In the genomic region with DNA sequence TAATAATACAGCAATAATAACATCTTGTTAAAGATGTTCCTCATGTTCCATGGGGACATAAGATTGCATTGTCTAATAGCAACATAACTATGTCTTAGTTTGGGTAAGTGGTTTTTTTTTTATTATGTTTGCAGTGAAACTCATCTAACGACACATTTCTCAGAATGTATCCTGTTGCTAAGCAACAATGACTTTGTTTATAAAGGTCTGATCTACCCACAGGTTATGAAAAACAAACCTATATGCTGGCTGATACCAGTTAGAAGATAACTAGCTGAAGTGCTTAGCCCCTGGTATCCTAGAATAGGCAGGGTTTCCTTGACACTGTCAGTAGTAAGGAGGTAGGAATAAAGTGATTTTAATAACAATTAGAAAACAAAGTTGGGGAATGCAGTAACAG, we compare ENCODE assay signal across 16 mouse cellular contexts. TPM values are rescaled to one million over a fixed set of nuclear protein-coding genes. Genes with fewer than 3 reads are reported as not detected.
A peak's percentile ranks its signal among the peaks of the same experiment; 100 is the strongest.
DNase-seq lines count a peak whose midpoint lies in the region; ATAC-seq and TF ChIP-seq lines count a peak whose summit lies in the region.
"Had no signal": no experiment of that assay in that cellular context is flagged by ENCODE, and none has a peak within 500 bp of the region (broad histone marks: within the 10 kb centered on the region; RNA-seq: fewer than 3 reads in every experiment).

No protein-coding gene starts in this region.

- H3K9ac ChIP-seq in hindbrain, embryonic 12.5 days: peak overlapping the region; percentile 50; the same call in 1 of the 2 replicates
- no peak overlapping the region for H3K9ac ChIP-seq in hindbrain, embryonic 11.5 days (ENCODE audit: low read depth, low read length)
- no peak overlapping the region for H3K9ac ChIP-seq in stomach, postnatal 0 days (ENCODE audit: low read length)
- H3K9ac ChIP-seq: embryonic facial prominence, embryonic 15.5 days; liver, embryonic 12.5 days; liver, postnatal 0 days; midbrain, embryonic 15.5 days; stomach, embryonic 15.5 days had no signal

- no peak for TF ChIP-seq CTCF in stomach, postnatal 0 days (IDR thresholded peaks at IDR 0.05; ENCODE audit: low read depth)

- no peak for ATAC-seq in hindbrain, embryonic 12.5 days (ENCODE audit: low FRiP score)
- ATAC-seq in hindbrain, embryonic 11.5 days (ENCODE audit: low FRiP score): no peak
- ATAC-seq in activated CD4-positive, CD25-positive, alpha-beta regulatory T cell, adult 4 months: peak; percentile 64
- no peak for ATAC-seq in stomach, postnatal 0 days (ENCODE audit: low FRiP score, low TSS enrichment)

- H3K4me1 ChIP-seq in hindbrain, embryonic 12.5 days: peaks cover 9% of the 10 kb centered on the region
- no peaks in the 10 kb centered on the region for H3K4me1 ChIP-seq in hindbrain, embryonic 11.5 days (replicated peaks; ENCODE audit: control insufficient read depth, insufficient read depth, low read length)
- peaks cover 16% of the 10 kb centered on the region for H3K4me1 ChIP-seq in limb, embryonic 10.5 days
- H3K4me1 ChIP-seq in stomach, postnatal 0 days (replicated peaks; ENCODE audit: control insufficient read depth, insufficient read depth): no peaks in the 10 kb centered on the region

- H3K4me3 ChIP-seq in hindbrain, embryonic 12.5 days: no peak overlapping the region
- H3K4me3 ChIP-seq in hindbrain, embryonic 11.5 days (ENCODE audit: low read depth, low read length): no peak overlapping the region
- no peak overlapping the region for H3K4me3 ChIP-seq in limb, embryonic 10.5 days
- H3K4me3 ChIP-seq in stomach, postnatal 0 days (ENCODE audit: low read depth, low read length): no peak overlapping the region
- H3K4me3 ChIP-seq: embryonic facial prominence, embryonic 15.5 days; liver, embryonic 12.5 days; midbrain, embryonic 15.5 days; stomach, embryonic 15.5 days had no signal

- H3K27ac ChIP-seq in hindbrain, embryonic 12.5 days: no peak overlapping the region
- H3K27ac ChIP-seq in hindbrain, embryonic 11.5 days (ENCODE audit: low read depth, low read length): no peak overlapping the region
- H3K27ac ChIP-seq in limb, embryonic 10.5 days: 0 out of 2 replicates have a peak overlapping the region, but pooled peaks have one; percentile 81
- no peak overlapping the region for H3K27ac ChIP-seq in stomach, postnatal 0 days (replicated peaks)
- H3K27ac ChIP-seq: embryonic facial prominence, embryonic 15.5 days; liver, embryonic 12.5 days; macrophage; midbrain, embryonic 15.5 days; stomach, embryonic 15.5 days had no signal

- H3K36me3 ChIP-seq in hindbrain, embryonic 12.5 days: no peaks in the 10 kb centered on the region; the same call in 1 of the 2 replicates
- H3K36me3 ChIP-seq in hindbrain, embryonic 11.5 days (ENCODE audit: control insufficient read depth, insufficient read depth, low read length): no peaks in the 10 kb centered on the region
- H3K36me3 ChIP-seq in limb, embryonic 10.5 days: 0 out of 2 replicates have a peak, but pooled peaks cover 3% of the 10 kb centered on the region
- no peaks in the 10 kb centered on the region; the same call in 1 of the 2 replicates for H3K36me3 ChIP-seq in stomach, postnatal 0 days (ENCODE audit: control insufficient read depth, insufficient read depth, low read length)
- H3K36me3 ChIP-seq: embryonic facial prominence, embryonic 15.5 days; liver, embryonic 12.5 days; midbrain, embryonic 15.5 days; stomach, embryonic 15.5 days had no signal

- no peak overlapping the region for H3K4me2 ChIP-seq in hindbrain, embryonic 12.5 days (replicated peaks)
- H3K4me2 ChIP-seq in hindbrain, embryonic 11.5 days (replicated peaks; ENCODE audit: low read depth, low read length): no peak overlapping the region
- no peak overlapping the region for H3K4me2 ChIP-seq in stomach, postnatal 0 days (replicated peaks; ENCODE audit: low read depth)
- H3K4me2 ChIP-seq: embryonic facial prominence, embryonic 15.5 days; stomach, embryonic 15.5 days had no signal

- no peaks in the 10 kb centered on the region for H3K27me3 ChIP-seq in hindbrain, embryonic 12.5 days
- no peaks in the 10 kb centered on the region for H3K27me3 ChIP-seq in hindbrain, embryonic 11.5 days (ENCODE audit: control insufficient read depth, insufficient read depth, low read length)
- H3K27me3 ChIP-seq in limb, embryonic 10.5 days (ENCODE audit: low read depth, poor library complexity, severe bottlenecking): no peaks in the 10 kb centered on the region
- H3K27me3 ChIP-seq in stomach, postnatal 0 days (ENCODE audit: control insufficient read depth, insufficient read depth, low read length): no peaks in the 10 kb centered on the region
- H3K27me3 ChIP-seq: embryonic facial prominence, embryonic 15.5 days; liver, embryonic 12.5 days; midbrain, embryonic 15.5 days; Patski; stomach, embryonic 15.5 days had no signal

- TF ChIP-seq EP300 in stomach, postnatal 0 days (optimal IDR thresholded peaks at IDR 0.05): no peak

- 85% methylated on average over 1 of the region's 1 CpGs for WGBS in hindbrain, embryonic 12.5 days
- 90% methylated on average over 1 of the region's 1 CpGs for WGBS in hindbrain, embryonic 11.5 days
- WGBS in limb, embryonic 10.5 days: 98% methylated on average over 1 of the region's 1 CpGs
- WGBS in stomach, postnatal 0 days: 40% methylated on average over 1 of the region's 1 CpGs

- DNase-seq in hindbrain, embryonic 11.5 days (ENCODE audit: low spot score): no peak
- peak; percentile 61 for DNase-seq in CD4-positive, CD25-positive, alpha-beta regulatory T cell, adult 2 months (ENCODE audit: low read depth, low spot score)
- DNase-seq in limb, embryonic 10.5 days (ENCODE audit: low spot score): no peak
- DNase-seq in stomach, postnatal 0 days (ENCODE audit: low spot score): no peak
- DNase-seq in cerebellum, adult 11-12 months: no peak

- H3K9me3 ChIP-seq in hindbrain, embryonic 12.5 days (replicated peaks): no peaks in the 10 kb centered on the region
- no peaks in the 10 kb centered on the region for H3K9me3 ChIP-seq in hindbrain, embryonic 11.5 days (ENCODE audit: control insufficient read depth, low read length)
- no peaks in the 10 kb centered on the region for H3K9me3 ChIP-seq in limb, embryonic 10.5 days (replicated peaks)
- no peaks in the 10 kb centered on the region for H3K9me3 ChIP-seq in stomach, postnatal 0 days (ENCODE audit: control insufficient read depth, low read length)
- H3K9me3 ChIP-seq: embryonic facial prominence, embryonic 15.5 days; liver, embryonic 12.5 days; midbrain, embryonic 15.5 days; stomach, embryonic 15.5 days had no signal

RNA-seq across cellular contexts. Expression of a gene that starts 15.0 kb away (rescaled TPM):
- polyA plus RNA-seq in hindbrain, embryonic 12.5 days (2016; fragmentation: Nextera tagmentation; extraction: Ambion mirVana): 24.7 and 26.9 TPM in 2 replicates
- 23.3 and 26.8 TPM in 2 replicates for polyA plus RNA-seq in hindbrain, embryonic 11.5 days (2014; fragmentation: Nextera tagmentation; extraction: Ambion mirVana)
- 10 to 100 TPM in 1 of 2 experiments, 1 to 10 TPM in 1; 9.9 to 13.1 TPM for polyA plus RNA-seq in activated CD4-positive, CD25-positive, alpha-beta regulatory T cell, adult 4 months (2017; shearing (Covaris generic))
- polyA plus RNA-seq in limb, embryonic 10.5 days (2016; fragmentation: Nextera tagmentation; extraction: Ambion mirVana): 13.2 and 14.7 TPM in 2 replicates
- polyA plus RNA-seq in stomach, postnatal 0 days (2015; fragmentation: Nextera tagmentation; extraction: Ambion mirVana): 10.1 and 11.4 TPM in 2 replicates

RNA-seq across cellular contexts. Expression of a gene that starts 15.7 kb away (rescaled TPM):
- 0.35 and 0.44 TPM in 2 replicates for polyA plus RNA-seq in hindbrain, embryonic 12.5 days (2016; fragmentation: Nextera tagmentation; extraction: Ambion mirVana)
- polyA plus RNA-seq in hindbrain, embryonic 11.5 days (2014; fragmentation: Nextera tagmentation; extraction: Ambion mirVana): 0.25 and 0.46 TPM in 2 replicates
- polyA plus RNA-seq in activated CD4-positive, CD25-positive, alpha-beta regulatory T cell, adult 4 months (2017; shearing (Covaris generic)): under 1 TPM in 1 of 2 experiments, not detected in 1; 0.09 TPM
- polyA plus RNA-seq in limb, embryonic 10.5 days (2016; fragmentation: Nextera tagmentation; extraction: Ambion mirVana): not detected in 2 replicates
- 0.01 TPM in 1 of 2 replicates, not detected in the other for polyA plus RNA-seq in stomach, postnatal 0 days (2015; fragmentation: Nextera tagmentation; extraction: Ambion mirVana)
- polyA plus RNA-seq: kidney, embryonic 14.5 days; liver, embryonic 12.5 days; liver, postnatal 0 days; neural tube, embryonic 11.5 days had no signal
